Mouse (Mus musculus): ENCODE results near the gene Tsku. TPM values are rescaled to one million over a fixed set of nuclear protein-coding genes. Genes with fewer than 3 reads are reported as not detected.

Gene Tsku
- polyA plus RNA-seq, 1 experiment from 2014 or later: 9.1 TPM

Other genes with a start within 250 kb of the Tsku start
- 20.6 and 21.6 TPM in 2 replicates for gene Myo7a, start 241.8 kb downstream of the Tsku start, polyA plus RNA-seq (2016; fragmentation: Nextera tagmentation; extraction: Ambion mirVana)
- 0.13 TPM in 1 of 2 replicates, not detected in the other for gene Omp, start 215.8 kb downstream of the Tsku start, polyA plus RNA-seq (2016; fragmentation: Nextera tagmentation; extraction: Ambion mirVana)
- 7.2 and 8.6 TPM in 2 replicates for gene Capn5, start 183.1 kb downstream of the Tsku start, polyA plus RNA-seq (2016; fragmentation: Nextera tagmentation; extraction: Ambion mirVana)
- not detected in 2 replicates for gene B3gnt6, start 161.8 kb downstream of the Tsku start, polyA plus RNA-seq (2016; fragmentation: Nextera tagmentation; extraction: Ambion mirVana)
- 16.0 and 16.5 TPM in 2 replicates for gene Acer3, start 40.1 kb downstream of the Tsku start, polyA plus RNA-seq (2016; fragmentation: Nextera tagmentation; extraction: Ambion mirVana)
- gene Gucy2d, start 79.1 kb upstream of the Tsku start, polyA plus RNA-seq (2016; fragmentation: Nextera tagmentation; extraction: Ambion mirVana): not detected in 2 replicates
- gene Lrrc32, start 128.0 kb upstream of the Tsku start, polyA plus RNA-seq (2016; fragmentation: Nextera tagmentation; extraction: Ambion mirVana): 4.1 and 4.3 TPM in 2 replicates

Measured in midbrain, embryonic 12.5 days (tissue).